Mouse (Mus musculus): ENCODE results near the gene Olfr97.

DNA sequence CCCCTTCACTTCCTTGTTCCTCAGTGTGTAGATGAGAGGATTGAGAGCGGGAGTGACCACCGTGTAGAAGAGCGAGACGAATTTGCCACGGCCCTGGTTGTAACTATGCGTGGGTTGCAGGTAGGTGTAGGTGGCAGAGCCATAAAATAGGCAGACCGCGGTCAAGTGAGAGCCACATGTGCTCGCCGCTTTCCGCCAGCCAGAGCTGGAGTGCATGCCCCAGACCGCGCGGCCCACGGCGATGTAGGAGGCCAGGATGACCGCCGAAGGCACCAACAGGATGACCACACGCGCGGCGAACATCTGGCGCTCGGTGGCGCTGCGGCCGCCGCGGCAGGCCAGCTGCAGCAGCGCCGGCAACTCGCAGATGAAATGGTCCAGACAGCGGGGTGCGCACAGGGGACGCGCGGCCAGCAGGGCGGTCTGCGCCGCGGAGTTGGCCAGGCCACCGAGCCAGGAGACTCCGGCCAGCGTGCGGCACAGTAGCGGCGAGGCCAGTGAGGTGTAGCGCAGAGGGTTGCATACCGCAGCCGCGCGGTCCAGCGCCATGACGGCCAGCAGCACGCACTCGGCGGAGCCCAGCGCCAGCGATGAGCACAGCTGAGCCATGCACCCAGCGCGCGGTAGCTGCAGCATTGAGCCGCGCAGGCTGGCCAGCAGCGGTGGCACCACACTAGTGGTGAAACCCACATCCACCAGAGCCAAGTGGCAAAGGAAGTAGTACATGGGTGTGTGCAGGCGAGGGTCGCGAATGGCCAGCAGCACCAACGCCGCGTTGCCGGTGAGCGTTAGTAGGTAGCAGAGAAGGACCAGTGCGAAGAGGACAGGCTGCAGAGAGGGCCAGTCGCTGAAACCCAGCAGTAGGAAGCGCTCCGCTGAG lies 40.0 kb downstream of the Olfr97 start:
- TF ChIP-seq GATA1 (IDR thresholded peaks at IDR 0.05; ENCODE audit: borderline replicate concordance, low read length) (no peak), CTCF (IDR thresholded peaks at IDR 0.05; ENCODE audit: low read depth, low read length) (no peak), GATA2 (IDR thresholded peaks at IDR 0.05; ENCODE audit: borderline replicate concordance, low read depth, low read length) (no peak)

Data from G1E (cell line).